Mouse (Mus musculus) spleen, postnatal 36 days (tissue): ENCODE data around the gene Cntln.

ENCODE experiments used
- DNase-seq, 2 experiments: peaks; one replicate each; pipeline ENCODE4 v3.0.0; 2022; ENCODE audit warnings: low spot score in 2 of 2, mixed read lengths in 1 of 2

Cntln gene

GRCm38 (mm10) chr4:85054616-85055015 lies 170.5 kb downstream of the Cntln start:
- no peak for DNase-seq

- no peak for DNase-seq
Observed at GRCm38 (mm10) chr4:85059598-85059997, 175.5 kb downstream of the Cntln start.

GRCm38 (mm10) chr4:85061676-85062075 lies 177.6 kb downstream of the Cntln start:
- DNase-seq = no peak

GRCm38 (mm10) chr4:85096033-85096432 lies 211.9 kb downstream of the Cntln start:
- DNase-seq = no peak

- DNase-seq = peak in 1 of 2 experiments; percentile 12
Observed at GRCm38 (mm10) chr4:85096682-85097081, 212.6 kb downstream of the Cntln start.

- no peak for DNase-seq
Observed at GRCm38 (mm10) chr4:85102168-85102567, 218.1 kb downstream of the Cntln start.

- no peak for DNase-seq
Observed at GRCm38 (mm10) chr4:85106416-85106815, 222.3 kb downstream of the Cntln start.

GRCm38 (mm10) chr4:85106961-85107360 lies 222.9 kb downstream of the Cntln start:
- DNase-seq = no peak

GRCm38 (mm10) chr4:85120271-85120670 lies 236.2 kb downstream of the Cntln start:
- DNase-seq = no peak

- no peak for DNase-seq
Observed at GRCm38 (mm10) chr4:85149726-85150125, 265.6 kb downstream of the Cntln start.

GRCm38 (mm10) chr4:85151881-85152280 lies 267.8 kb downstream of the Cntln start:
- DNase-seq = no peak

GRCm38 (mm10) chr4:85154361-85154760 lies 270.3 kb downstream of the Cntln start:
- DNase-seq = no peak

GRCm38 (mm10) chr4:85161156-85161555 lies 277.0 kb downstream of the Cntln start:
- DNase-seq = no peak

GRCm38 (mm10) chr4:85162468-85163312 lies 278.6 kb downstream of the Cntln start:
- no peak for DNase-seq

GRCm38 (mm10) chr4:85163313-85163615 lies 279.2 kb downstream of the Cntln start:
- DNase-seq = no peak

GRCm38 (mm10) chr4:85168001-85168400 lies 283.9 kb downstream of the Cntln start:
- no peak for DNase-seq

- DNase-seq = no peak
Observed at GRCm38 (mm10) chr4:85175466-85175865, 291.4 kb downstream of the Cntln start.

- DNase-seq = no peak
Observed at GRCm38 (mm10) chr4:85178394-85179051, 294.4 kb downstream of the Cntln start.
